Mouse (Mus musculus): ENCODE measurements around the gene Pip5k1c. TPM values are rescaled to one million over a fixed set of nuclear protein-coding genes. Genes with fewer than 3 reads are reported as not detected.
A peak's percentile ranks its signal among the peaks of the same experiment; 100 is the strongest.

Pip5k1c gene
- polyA plus RNA-seq (2015; fragmentation: Nextera tagmentation; extraction: Ambion mirVana): 135 and 147 TPM in 2 replicates

- peak; percentile 94 for ATAC-seq
Observed at GRCm38 (mm10) chr10:81292554-81293333, at the start of gene Pip5k1c. Gene Pip5k1c, plus strand, starts transcription at chr10:81292963.

GRCm38 (mm10) chr10:81244146-81244545 is 48.6 kb upstream of the Pip5k1c start:
- peak; percentile 1; the same call in 1 of the 2 replicates for ATAC-seq
- 75% methylated on average over 4 of the region's 4 CpGs for WGBS
- Histone ChIP-seq H3K36me3 (ENCODE audit: control insufficient read depth, insufficient read depth, low read length) (peaks cover 8% of the 10 kb centered on the region), H3K27me3 (ENCODE audit: control insufficient read depth, insufficient read depth, low read depth, low read length) (peaks cover 6% of the 10 kb centered on the region; the same call in 1 of the 2 replicates), H3K9me3 (replicated peaks; ENCODE audit: control insufficient read depth, low read length, poor library complexity, severe bottlenecking) (no peaks in the 10 kb centered on the region), H3K27ac (ENCODE audit: low read length) (no peak overlapping the region), H3K4me3 (ENCODE audit: low read depth, low read length) (no peak overlapping the region), H3K4me1 (ENCODE audit: control insufficient read depth, insufficient read depth, low read length) (no peaks in the 10 kb centered on the region), H3K9ac (ENCODE audit: low read depth, low read length) (0 out of 2 replicates have a peak overlapping the region, but pooled peaks have one; percentile 34), H3K4me2 (ENCODE audit: low read length) (no peak overlapping the region)

More at GRCm38 (mm10) chr10:81292554-81293333, at the start of gene Pip5k1c:
- Histone ChIP-seq H3K4me3 (ENCODE audit: low read depth, low read length) (peak within 1 kb of the TSS; percentile 89), H3K27me3 (ENCODE audit: control insufficient read depth, insufficient read depth, low read depth, low read length) (peaks cover 18% of the 10 kb centered on the region), H3K27ac (ENCODE audit: low read length) (peak within 1 kb of the TSS; percentile 89), H3K9ac (ENCODE audit: low read depth, low read length) (peak within 1 kb of the TSS; percentile 93), H3K36me3 (ENCODE audit: control insufficient read depth, insufficient read depth, low read length) (no peaks in the 10 kb centered on the region), H3K4me2 (ENCODE audit: low read length) (peak within 1 kb of the TSS; percentile 66), H3K9me3 (replicated peaks; ENCODE audit: control insufficient read depth, low read length, poor library complexity, severe bottlenecking) (no peaks in the 10 kb centered on the region), H3K4me1 (ENCODE audit: control insufficient read depth, insufficient read depth, low read length) (peaks cover 19% of the 10 kb centered on the region)
- WGBS: under 1% methylated on average over 53 of the region's 80 CpGs

- Histone ChIP-seq H3K27me3 (ENCODE audit: control insufficient read depth, insufficient read depth, low read depth, low read length) (0 out of 2 replicates have a peak, but pooled peaks cover 2% of the 10 kb centered on the region), H3K36me3 (ENCODE audit: control insufficient read depth, insufficient read depth, low read length) (peaks cover 8% of the 10 kb centered on the region), H3K4me2 (ENCODE audit: low read length) (no peak overlapping the region), H3K4me3 (ENCODE audit: low read depth, low read length) (no peak overlapping the region), H3K27ac (ENCODE audit: low read length) (no peak overlapping the region), H3K9me3 (replicated peaks; ENCODE audit: control insufficient read depth, low read length, poor library complexity, severe bottlenecking) (no peaks in the 10 kb centered on the region), H3K9ac (ENCODE audit: low read depth, low read length) (peak overlapping the region; percentile 34), H3K4me1 (ENCODE audit: control insufficient read depth, insufficient read depth, low read length) (no peaks in the 10 kb centered on the region)
- 9% methylated on average over 17 of the region's 17 CpGs for WGBS
- ATAC-seq: peak; percentile 66
Observed at GRCm38 (mm10) chr10:81244595-81244994, 48.2 kb upstream of the Pip5k1c start.

- ATAC-seq: no peak
- Histone ChIP-seq H3K36me3 (ENCODE audit: control insufficient read depth, insufficient read depth, low read length) (peaks cover 8% of the 10 kb centered on the region), H3K27me3 (ENCODE audit: control insufficient read depth, insufficient read depth, low read depth, low read length) (0 out of 2 replicates have a peak, but pooled peaks cover 2% of the 10 kb centered on the region), H3K4me3 (ENCODE audit: low read depth, low read length) (no peak overlapping the region), H3K4me2 (ENCODE audit: low read length) (no peak overlapping the region), H3K9ac (ENCODE audit: low read depth, low read length) (peak overlapping the region; percentile 34; the same call in 1 of the 2 replicates), H3K9me3 (replicated peaks; ENCODE audit: control insufficient read depth, low read length, poor library complexity, severe bottlenecking) (no peaks in the 10 kb centered on the region), H3K27ac (ENCODE audit: low read length) (no peak overlapping the region), H3K4me1 (ENCODE audit: control insufficient read depth, insufficient read depth, low read length) (no peaks in the 10 kb centered on the region)
- 91% methylated on average over 6 of the region's 6 CpGs for WGBS
Observed at GRCm38 (mm10) chr10:81245166-81245565, 47.6 kb upstream of the Pip5k1c start.

- no peak overlapping the region for H3K4me2 ChIP-seq (ENCODE audit: low read length)
- peaks cover 6% of the 10 kb centered on the region for H3K36me3 ChIP-seq (ENCODE audit: control insufficient read depth, insufficient read depth, low read length)
- WGBS: 94% methylated on average over 2 of the region's 2 CpGs
- ATAC-seq: no peak
- no peak overlapping the region for H3K4me3 ChIP-seq (ENCODE audit: low read depth, low read length)
- H3K27me3 ChIP-seq (ENCODE audit: control insufficient read depth, insufficient read depth, low read depth, low read length): peaks cover 8% of the 10 kb centered on the region
- H3K9ac ChIP-seq (ENCODE audit: low read depth, low read length): no peak overlapping the region
- H3K27ac ChIP-seq (ENCODE audit: low read length): no peak overlapping the region
- peaks cover 4% of the 10 kb centered on the region for H3K4me1 ChIP-seq (ENCODE audit: control insufficient read depth, insufficient read depth, low read length)
- H3K9me3 ChIP-seq (replicated peaks; ENCODE audit: control insufficient read depth, low read length, poor library complexity, severe bottlenecking): no peaks in the 10 kb centered on the region
Observed at GRCm38 (mm10) chr10:81247804-81248203, 45.0 kb upstream of the Pip5k1c start.

GRCm38 (mm10) chr10:81249442-81249841 is 43.3 kb upstream of the Pip5k1c start:
- Histone ChIP-seq H3K9me3 (replicated peaks; ENCODE audit: control insufficient read depth, low read length, poor library complexity, severe bottlenecking) (no peaks in the 10 kb centered on the region), H3K27me3 (ENCODE audit: control insufficient read depth, insufficient read depth, low read depth, low read length) (peaks cover 8% of the 10 kb centered on the region), H3K27ac (ENCODE audit: low read length) (no peak overlapping the region), H3K4me3 (ENCODE audit: low read depth, low read length) (no peak overlapping the region), H3K36me3 (ENCODE audit: control insufficient read depth, insufficient read depth, low read length) (peaks cover 5% of the 10 kb centered on the region), H3K4me1 (ENCODE audit: control insufficient read depth, insufficient read depth, low read length) (peaks cover 7% of the 10 kb centered on the region), H3K9ac (ENCODE audit: low read depth, low read length) (no peak overlapping the region), H3K4me2 (ENCODE audit: low read length) (no peak overlapping the region)
- WGBS: 85% methylated on average over 8 of the region's 8 CpGs
- no peak for ATAC-seq

- H3K4me3 ChIP-seq (ENCODE audit: low read depth, low read length): peak within 1 kb of the TSS; percentile 41
- H3K4me2 ChIP-seq (ENCODE audit: low read length): peak within 1 kb of the TSS; percentile 76
- H3K36me3 ChIP-seq (ENCODE audit: control insufficient read depth, insufficient read depth, low read length): peaks cover 3% of the 10 kb centered on the region
- H3K9me3 ChIP-seq (replicated peaks; ENCODE audit: control insufficient read depth, low read length, poor library complexity, severe bottlenecking): no peaks in the 10 kb centered on the region
- peak within 1 kb of the TSS; percentile 66 for H3K9ac ChIP-seq (ENCODE audit: low read depth, low read length)
- peaks cover 15% of the 10 kb centered on the region for H3K27me3 ChIP-seq (ENCODE audit: control insufficient read depth, insufficient read depth, low read depth, low read length)
- ATAC-seq: peak; percentile 84
- H3K27ac ChIP-seq (ENCODE audit: low read length): peak within 1 kb of the TSS; percentile 65
- peaks cover 10% of the 10 kb centered on the region for H3K4me1 ChIP-seq (ENCODE audit: control insufficient read depth, insufficient read depth, low read length)
- WGBS: 7% methylated on average over 43 of the region's 44 CpGs
Observed at GRCm38 (mm10) chr10:81252424-81253419, 40.0 kb upstream of the Pip5k1c start, which contains the start of gene Matk. Gene Matk, plus strand, starts transcription at chr10:81252935.

- Histone ChIP-seq H3K9ac (ENCODE audit: low read depth, low read length) (no peak overlapping the region), H3K9me3 (replicated peaks; ENCODE audit: control insufficient read depth, low read length, poor library complexity, severe bottlenecking) (no peaks in the 10 kb centered on the region), H3K27ac (ENCODE audit: low read length) (no peak overlapping the region), H3K4me1 (ENCODE audit: control insufficient read depth, insufficient read depth, low read length) (peaks cover 22% of the 10 kb centered on the region), H3K4me3 (ENCODE audit: low read depth, low read length) (no peak overlapping the region), H3K36me3 (ENCODE audit: control insufficient read depth, insufficient read depth, low read length) (no peaks in the 10 kb centered on the region), H3K27me3 (ENCODE audit: control insufficient read depth, insufficient read depth, low read depth, low read length) (peaks cover 29% of the 10 kb centered on the region), H3K4me2 (ENCODE audit: low read length) (no peak overlapping the region)
- WGBS: 56% methylated on average over 1 of the region's 1 CpGs
- no peak for ATAC-seq
Observed at GRCm38 (mm10) chr10:81254886-81255285, 37.9 kb upstream of the Pip5k1c start.
